Mouse (Mus musculus): ENCODE data around the gene Emid1. TPM values are rescaled to one million over a fixed set of nuclear protein-coding genes. Genes with fewer than 3 reads are reported as not detected.

Gene Emid1
- total and polyA plus RNA-seq, 3 experiments, result 0.10 to 0.15 TPM; not detected in 1

- Histone ChIP-seq H3K27me3 (ENCODE audit: control insufficient read depth in 1 of 2, insufficient read depth in 2 of 2, low read length in 2 of 2) (no peaks in the 10 kb centered on the region), H3K9me3 (replicated peaks; ENCODE audit: insufficient read depth, low read length) (no peaks in the 10 kb centered on the region)
- no peak for TF ChIP-seq RCOR1 (IDR thresholded peaks at IDR 0.05; ENCODE audit: low read depth, low read length)
- TF ChIP-seq MAX (IDR thresholded peaks at IDR 0.05; ENCODE audit: low read length), result no peak
- TF ChIP-seq ZMIZ1 (IDR thresholded peaks at IDR 0.05; ENCODE audit: low read depth, low read length), result no peak
- TF ChIP-seq SMC3 (IDR thresholded peaks at IDR 0.05; ENCODE audit: low read depth, low read length), result no peak
- no peak for TF ChIP-seq CHD1 (IDR thresholded peaks at IDR 0.05; ENCODE audit: low read depth, low read length)
- no peak for TF ChIP-seq USF1 (IDR thresholded peaks at IDR 0.05; ENCODE audit: low read depth, low read length)
These were observed 10.8 kb downstream of the Emid1 start for GRCm38 (mm10) chr11:5141252-5141651.

GRCm38 (mm10) chr11:5140619-5141018, 11.4 kb downstream of the Emid1 start:
- no peak overlapping the region for H3K27ac ChIP-seq (ENCODE audit: control insufficient read depth, low read depth, low read length)
- H3K79me2 ChIP-seq (ENCODE audit: control insufficient read depth, insufficient read depth, low read length, poor library complexity), result no peaks in the 10 kb centered on the region
- no peaks in the 10 kb centered on the region for H3K36me3 ChIP-seq (ENCODE audit: control insufficient read depth in 1 of 2, insufficient read depth in 2 of 2, low read length in 2 of 2)
- peaks cover 0 to 3% of the 10 kb centered on the region in 2 experiments; a peak in 1 of 4 replicates for H3K4me1 ChIP-seq (ENCODE audit: control insufficient read depth in 1 of 2, insufficient read depth in 2 of 2, low read length in 2 of 2)
- no peaks in the 10 kb centered on the region for H3K9me3 ChIP-seq (replicated peaks; ENCODE audit: insufficient read depth, low read length)
- H3K9ac ChIP-seq (ENCODE audit: control insufficient read depth, low read depth, low read length, poor library complexity, severe bottlenecking), result no peak overlapping the region
- H3K27me3 ChIP-seq (ENCODE audit: control insufficient read depth in 1 of 2, insufficient read depth in 2 of 2, low read length in 2 of 2), result no peaks in the 10 kb centered on the region
- no peak for TF ChIP-seq MEF2A (IDR thresholded peaks at IDR 0.05; ENCODE audit: extremely low read depth, insufficient replicate concordance, low read depth, low read length, poor library complexity, severe bottlenecking)
- peak; percentile 32; the same call in 1 of the 2 replicates for TF ChIP-seq TAL1 (IDR thresholded peaks at IDR 0.05; ENCODE audit: low read length)
- TF ChIP-seq MYC (IDR thresholded peaks at IDR 0.05; ENCODE audit: low read depth, low read length), result no peak
- no peak for TF ChIP-seq USF1 (IDR thresholded peaks at IDR 0.05; ENCODE audit: low read depth, low read length)
- TF ChIP-seq GATA1 (IDR thresholded peaks at IDR 0.05; ENCODE audit: low read depth, low read length), result peak; percentile 32; the same call in 1 of the 2 replicates
- 0 out of 2 replicates have a peak, but pooled peaks have one; percentile 24 for TF ChIP-seq ETS1 (IDR thresholded peaks at IDR 0.05; ENCODE audit: low read depth, low read length)
- TF ChIP-seq E2F4 (IDR thresholded peaks at IDR 0.05; ENCODE audit: borderline replicate concordance, low read depth, low read length), result no peak
- TF ChIP-seq ZC3H11A (IDR thresholded peaks at IDR 0.05; ENCODE audit: low read depth, low read length), result no peak
- TF ChIP-seq RCOR1 (IDR thresholded peaks at IDR 0.05; ENCODE audit: low read depth, low read length), result peak; percentile 74; the same call in 1 of the 2 replicates
- TF ChIP-seq KAT2A (conservative IDR thresholded peaks at IDR 0.05; ENCODE audit: low read depth, low read length), result no peak
- no peak for TF ChIP-seq ZNF384 (IDR thresholded peaks at IDR 0.05; ENCODE audit: low read depth, low read length)
- TF ChIP-seq HCFC1 (IDR thresholded peaks at IDR 0.05; ENCODE audit: low read depth, low read length), result no peak
- no peak for TF ChIP-seq POLR2A (IDR thresholded peaks at IDR 0.05; ENCODE audit: control insufficient read depth in 1 of 2, insufficient read depth in 1 of 2, low read depth in 1 of 2, low read length in 2 of 2, poor library complexity in 1 of 2)
- peak; percentile 43 to 56; a peak in 3 of 4 replicates for TF ChIP-seq EP300 (IDR thresholded peaks at IDR 0.05; ENCODE audit: low read depth in 1 of 2, low read length in 2 of 2)
- TF ChIP-seq TBP (IDR thresholded peaks at IDR 0.05; ENCODE audit: low read depth, low read length), result peak; percentile 43; the same call in 1 of the 2 replicates
- no peak for TF ChIP-seq POLR2AphosphoS5 (IDR thresholded peaks at IDR 0.05; ENCODE audit: borderline replicate concordance, low read depth, low read length)
- TF ChIP-seq CHD2 (IDR thresholded peaks at IDR 0.05; ENCODE audit: low read length), result no peak
- no peak for TF ChIP-seq USF2 (IDR thresholded peaks at IDR 0.05; ENCODE audit: borderline replicate concordance in 1 of 2, insufficient read depth in 1 of 2, low read depth in 1 of 2, low read length in 2 of 2)
- peak; percentile 34 for TF ChIP-seq TCF12 (IDR thresholded peaks at IDR 0.05; ENCODE audit: low read depth, low read length)
- no peak for TF ChIP-seq BHLHE40 (IDR thresholded peaks at IDR 0.05; ENCODE audit: borderline replicate concordance, low read depth, low read length)
- no peak overlapping the region for H3K4me3 ChIP-seq (ENCODE audit: control insufficient read depth in 1 of 2, insufficient read depth in 1 of 2, low read depth in 2 of 2, low read length in 2 of 2)
- DNase-seq (ENCODE audit: low read depth, low spot score), result peak; percentile 86

More at GRCm38 (mm10) chr11:5141252-5141651, 10.8 kb downstream of the Emid1 start:
- Histone ChIP-seq H3K27ac (ENCODE audit: control insufficient read depth, low read depth, low read length) (no peak overlapping the region), H3K36me3 (ENCODE audit: control insufficient read depth in 1 of 2, insufficient read depth in 2 of 2, low read length in 2 of 2) (no peaks in the 10 kb centered on the region), H3K4me1 (ENCODE audit: control insufficient read depth in 1 of 2, insufficient read depth in 2 of 2, low read length in 2 of 2) (peaks cover 0 to 3% of the 10 kb centered on the region in 2 experiments; a peak in 1 of 4 replicates), H3K9ac (ENCODE audit: control insufficient read depth, low read depth, low read length, poor library complexity, severe bottlenecking) (no peak overlapping the region), H3K79me2 (ENCODE audit: control insufficient read depth, insufficient read depth, low read length, poor library complexity) (no peaks in the 10 kb centered on the region), H3K4me3 (ENCODE audit: control insufficient read depth in 1 of 2, insufficient read depth in 1 of 2, low read depth in 2 of 2, low read length in 2 of 2) (no peak overlapping the region)
- DNase-seq (ENCODE audit: low read depth, low spot score), result no peak
